Mouse (Mus musculus): ENCODE data around the gene Usp24.

Usp24 gene

DNA sequence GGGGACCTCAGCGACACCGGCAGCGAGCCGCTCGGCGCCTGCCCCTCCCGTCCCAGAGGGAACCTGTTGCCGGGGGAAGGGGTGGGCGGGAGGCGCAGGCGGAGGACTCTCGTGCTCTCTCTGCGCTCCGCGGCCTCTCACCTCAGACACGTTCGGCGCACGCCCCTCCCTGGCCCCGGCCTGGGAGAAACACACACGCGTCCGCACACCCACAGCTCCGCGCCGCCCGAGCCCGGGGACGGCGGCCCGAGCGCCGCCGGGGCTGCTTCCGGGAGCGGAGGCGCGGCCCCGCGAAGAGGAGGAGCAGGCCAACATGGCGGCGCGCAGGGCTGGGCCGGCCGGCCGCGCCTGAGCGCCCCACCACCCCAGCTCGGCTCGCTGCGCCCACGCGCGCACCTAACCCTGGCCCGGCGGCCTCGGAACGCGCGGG is at the start of gene Usp24:
TSS of gene Usp24 (plus strand) at position 293 of the 430 bp plus-strand sequence.
- DNase-seq (ENCODE audit: extremely low spot score) = peak; percentile 80

DNA sequence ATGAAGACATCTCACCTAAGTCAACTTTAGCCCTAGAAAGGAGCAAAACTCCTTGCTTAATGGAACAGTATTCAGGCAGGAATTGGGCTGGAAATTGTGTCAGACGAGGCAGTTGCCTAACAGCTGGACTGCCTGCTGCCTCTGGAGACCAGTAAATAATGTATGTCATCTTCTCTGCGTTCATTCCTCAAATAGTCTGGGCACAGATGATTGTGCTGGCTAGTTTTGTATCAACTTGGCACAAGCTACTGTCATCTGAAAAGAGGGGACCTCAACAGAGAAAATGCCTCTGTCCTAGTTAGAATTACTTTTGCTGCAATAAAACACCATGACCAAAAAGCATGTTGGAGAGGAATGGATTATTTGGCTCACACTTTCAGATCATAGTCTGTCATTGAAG is 39.1 kb upstream of the Usp24 start:
- no peak for DNase-seq (ENCODE audit: extremely low spot score)

DNA sequence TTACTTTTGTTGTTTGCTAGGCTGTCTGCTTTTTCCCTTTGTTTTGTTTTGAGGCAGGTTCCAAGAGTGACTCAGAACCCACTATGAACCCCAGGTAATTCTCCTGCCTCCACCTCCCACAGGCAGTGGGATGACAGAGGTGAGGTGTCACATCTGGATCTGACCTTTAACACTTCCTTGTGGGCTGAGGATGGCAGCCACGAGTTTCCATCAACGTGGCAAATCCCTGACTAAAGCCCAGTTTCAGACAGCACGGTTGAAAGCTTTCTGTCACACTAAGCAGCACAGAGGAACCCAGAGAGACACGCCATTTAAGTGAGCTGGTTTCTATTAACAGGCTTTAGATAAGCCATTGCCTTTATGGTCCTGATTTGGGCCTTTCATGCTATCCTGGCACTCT is 36.8 kb upstream of the Usp24 start:
- no peak for DNase-seq (ENCODE audit: extremely low spot score)

DNA sequence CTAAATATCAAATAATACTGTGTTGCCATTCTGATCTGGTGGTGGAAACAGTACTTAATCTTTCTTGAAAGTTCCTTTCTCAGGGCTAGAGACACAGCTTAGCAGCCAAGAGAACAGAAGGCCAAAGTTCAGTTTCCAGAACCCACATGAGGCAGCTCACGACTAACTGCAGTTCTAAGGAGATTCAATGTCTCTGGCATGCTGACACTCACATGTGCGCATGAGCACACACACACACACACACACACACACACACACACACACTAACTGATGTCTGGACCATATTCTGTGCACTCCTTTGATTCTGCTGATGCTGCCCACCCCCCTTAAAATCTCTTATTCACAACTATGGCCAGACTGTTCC is 34.9 kb upstream of the Usp24 start:
- DNase-seq (ENCODE audit: extremely low spot score) = no peak

DNA sequence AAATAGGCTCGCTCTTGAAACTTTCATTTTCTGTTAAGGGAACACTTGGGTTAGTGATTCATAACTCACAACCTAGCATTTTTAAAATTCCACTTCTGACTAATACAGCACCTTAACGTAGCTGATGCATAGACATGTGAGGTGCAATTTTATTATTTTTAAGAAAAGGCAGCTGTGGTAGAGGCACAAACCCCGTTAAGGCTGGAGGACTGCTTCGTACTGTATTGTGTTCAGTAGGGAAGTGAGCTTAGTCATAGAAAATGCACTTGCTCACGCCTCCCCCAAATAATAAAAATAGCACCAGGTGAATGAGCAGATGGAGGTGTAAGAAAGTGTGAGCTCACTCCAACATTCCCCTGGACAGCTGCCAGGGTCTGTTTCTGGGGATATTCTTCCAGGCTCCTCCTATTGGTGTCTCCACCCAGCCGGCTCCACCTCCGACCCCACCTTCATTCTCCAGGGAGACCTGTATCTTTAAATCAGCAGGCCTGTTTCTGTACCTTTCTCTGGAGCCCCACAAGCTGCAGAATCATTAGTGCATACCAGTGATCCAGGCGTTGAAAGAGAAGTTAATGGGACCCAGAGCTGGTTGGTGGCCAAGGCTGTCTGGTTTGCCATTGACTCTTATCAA is 34.4 kb upstream of the Usp24 start:
- DNase-seq (ENCODE audit: extremely low spot score) = no peak

DNA sequence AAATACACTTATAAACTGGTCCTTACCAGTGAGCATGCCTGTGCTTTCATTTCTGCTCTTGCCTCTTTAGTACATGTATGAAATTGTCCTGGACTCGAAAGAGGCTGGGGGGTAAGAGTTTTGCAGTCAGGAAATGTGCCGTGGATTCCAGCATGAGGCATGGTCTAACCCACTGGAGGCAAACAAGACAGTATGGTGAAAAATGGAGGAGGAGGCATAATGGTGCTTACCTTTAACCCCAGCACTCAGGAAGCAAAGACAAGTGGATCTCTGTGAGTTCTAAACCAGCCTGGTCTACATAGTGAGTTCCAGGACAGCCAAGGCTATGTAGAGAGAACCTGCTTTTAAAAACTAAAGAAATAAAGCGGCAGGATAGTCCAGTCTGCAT is 33.9 kb upstream of the Usp24 start:
- DNase-seq (ENCODE audit: extremely low spot score) = no peak

DNA sequence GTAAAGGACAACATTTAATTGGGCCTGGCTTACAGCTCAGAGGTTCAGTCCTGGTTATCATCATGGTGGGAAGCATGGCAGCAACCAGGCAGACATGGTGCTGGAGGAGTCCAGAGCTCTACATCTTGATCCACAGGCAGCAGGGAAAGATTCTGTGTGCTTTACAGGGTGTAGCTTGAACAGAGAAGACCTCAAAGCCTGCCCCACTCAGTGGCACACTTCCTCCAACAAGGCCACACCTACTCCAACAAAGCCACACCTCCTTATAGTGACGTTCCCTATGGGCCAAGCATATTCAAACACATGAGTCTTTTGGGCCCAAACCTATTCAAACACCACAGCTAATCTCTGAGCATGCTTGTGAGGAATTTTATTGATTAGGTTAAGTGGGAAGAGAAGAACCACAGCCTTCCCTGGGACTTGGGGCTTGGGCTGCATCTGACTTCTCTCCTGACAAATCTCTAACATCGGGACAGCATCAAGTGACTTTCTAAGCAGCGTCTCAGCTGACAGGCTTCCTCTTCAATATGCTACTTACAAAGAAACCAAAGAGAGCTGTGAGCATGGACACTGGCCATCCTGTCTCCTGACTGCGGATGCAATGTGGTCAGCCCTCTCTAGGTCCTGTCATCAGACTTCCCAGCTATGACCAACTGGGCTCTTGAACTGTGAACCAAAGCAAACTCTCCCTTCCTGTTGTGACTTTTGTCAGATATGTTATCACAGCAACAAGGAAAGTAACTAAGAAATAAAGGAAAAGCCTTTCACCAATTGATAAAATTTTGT is 28.9 kb upstream of the Usp24 start:
- no peak for DNase-seq (ENCODE audit: extremely low spot score)

DNA sequence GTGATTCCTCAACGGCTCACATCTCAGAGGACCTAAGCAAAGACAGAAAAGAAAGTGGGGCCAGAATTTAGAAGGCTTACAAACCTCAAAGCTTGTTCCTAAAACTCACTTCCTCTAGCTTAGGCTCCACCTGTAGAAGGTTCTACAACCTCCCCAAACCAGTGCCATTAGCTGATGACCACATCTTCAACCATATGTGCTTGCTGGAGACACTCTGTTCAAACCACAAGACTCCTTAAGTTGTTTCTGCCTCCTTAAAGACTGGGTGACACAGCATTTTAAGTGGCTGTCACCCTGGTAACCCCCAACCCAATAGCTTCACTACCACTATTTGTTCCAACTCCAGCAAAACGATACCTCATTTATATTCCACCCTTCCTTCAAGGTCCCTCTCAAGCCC is 25.8 kb upstream of the Usp24 start:
- DNase-seq (ENCODE audit: extremely low spot score) = no peak

DNA sequence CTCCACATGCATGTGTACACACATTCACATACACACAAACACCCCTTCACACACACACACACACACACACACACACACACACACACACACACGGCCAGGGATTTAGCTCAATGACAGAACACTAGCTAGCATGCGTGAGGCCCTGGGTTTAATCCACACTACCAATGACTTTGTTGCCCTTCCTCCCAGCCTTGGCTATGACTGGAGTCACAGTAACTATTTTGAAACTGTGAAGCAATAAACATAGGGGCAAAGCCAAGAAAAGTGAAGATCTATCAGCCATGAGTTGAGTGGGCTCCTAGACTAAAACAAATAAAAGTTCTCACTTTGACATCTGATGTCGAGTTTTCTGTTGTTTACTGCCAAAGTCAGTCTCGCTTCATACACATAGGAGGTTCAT is 23.2 kb upstream of the Usp24 start:
- no peak for DNase-seq (ENCODE audit: extremely low spot score)

DNA sequence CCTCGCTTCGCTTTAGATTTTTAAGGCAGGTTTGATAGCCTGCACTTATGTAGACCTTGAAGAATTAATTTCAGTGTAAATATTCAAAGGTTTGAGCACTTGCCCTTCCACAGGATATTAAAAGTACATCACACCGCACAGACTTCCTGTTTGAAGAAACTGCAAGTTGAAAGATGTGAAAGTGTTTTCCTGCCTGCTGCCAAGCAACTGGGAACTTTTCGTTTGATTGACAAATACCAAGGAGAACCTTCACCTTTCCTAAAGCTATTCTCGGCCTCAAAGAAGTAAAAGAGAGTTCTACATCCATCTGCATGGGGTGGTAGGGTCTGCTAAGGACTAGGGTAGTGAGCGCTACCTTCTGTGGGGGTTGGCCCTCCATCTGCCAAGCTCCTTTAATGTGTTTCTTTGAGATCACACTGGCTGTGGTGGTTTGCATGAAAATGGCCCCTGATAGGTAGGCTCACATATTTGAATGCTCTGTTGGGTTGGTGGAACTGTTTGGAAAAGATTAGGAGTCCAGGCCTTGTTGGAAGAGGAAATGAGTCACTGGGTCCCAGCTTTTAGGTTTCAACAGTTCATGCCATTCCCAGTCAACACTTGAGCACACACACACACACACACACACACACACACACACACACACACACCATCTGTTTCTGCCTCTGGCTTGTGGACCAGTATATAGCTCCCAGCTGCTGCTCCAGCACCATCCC is 22.5 kb upstream of the Usp24 start:
- DNase-seq (ENCODE audit: extremely low spot score) = no peak

DNA sequence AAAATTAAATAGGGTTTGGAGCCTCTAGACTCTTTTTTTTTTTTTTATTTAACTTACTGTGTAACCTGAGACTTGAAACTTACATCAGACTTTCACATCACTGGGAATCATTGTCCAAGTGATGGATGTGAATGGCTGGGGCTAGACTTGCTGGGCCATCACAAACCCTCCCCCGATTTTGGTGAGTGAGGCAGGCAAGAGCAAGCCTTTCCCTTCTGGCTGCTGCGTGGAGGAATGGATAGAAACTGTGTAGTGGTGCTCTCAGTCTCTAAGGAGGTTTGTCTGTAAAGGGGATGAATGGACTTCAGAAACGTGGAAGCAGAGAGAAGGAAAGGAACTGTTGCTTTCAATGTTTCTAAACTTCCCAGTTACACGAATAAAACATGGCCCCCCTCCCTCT is 20.3 kb upstream of the Usp24 start:
- DNase-seq (ENCODE audit: extremely low spot score) = no peak

DNA sequence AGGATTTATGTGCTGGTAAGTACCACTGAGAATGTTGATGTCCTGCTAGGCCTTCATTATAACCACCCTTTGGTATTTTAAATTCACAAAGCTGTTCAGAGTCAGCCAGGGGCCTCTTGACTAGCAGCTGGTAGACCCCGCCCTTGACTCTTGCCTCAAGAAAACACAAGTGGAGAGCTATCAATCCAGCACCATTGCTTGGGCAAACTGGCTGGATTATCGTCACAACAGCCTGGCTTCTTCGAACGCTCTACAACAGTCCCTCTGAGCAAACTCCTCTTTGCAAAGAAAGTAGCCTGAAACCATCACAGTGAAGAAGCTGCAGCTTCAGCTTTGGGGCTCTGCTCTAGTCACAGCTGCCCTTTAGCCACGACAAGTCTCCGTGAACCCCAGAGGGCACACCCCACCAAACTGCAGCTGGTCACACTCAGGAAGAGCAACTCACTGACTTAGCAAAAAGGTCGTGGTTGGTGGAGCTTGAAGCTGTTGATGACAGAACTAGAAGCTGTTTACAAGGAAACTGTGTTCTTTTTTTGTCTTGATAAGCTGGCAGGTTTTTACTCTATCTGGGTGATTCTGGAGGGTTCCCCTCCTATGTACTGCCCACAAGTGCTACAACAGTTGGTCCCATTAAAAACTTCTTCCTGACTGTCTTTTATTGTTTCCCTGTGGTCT is 19.5 kb upstream of the Usp24 start:
- no peak for DNase-seq (ENCODE audit: extremely low spot score)

DNA sequence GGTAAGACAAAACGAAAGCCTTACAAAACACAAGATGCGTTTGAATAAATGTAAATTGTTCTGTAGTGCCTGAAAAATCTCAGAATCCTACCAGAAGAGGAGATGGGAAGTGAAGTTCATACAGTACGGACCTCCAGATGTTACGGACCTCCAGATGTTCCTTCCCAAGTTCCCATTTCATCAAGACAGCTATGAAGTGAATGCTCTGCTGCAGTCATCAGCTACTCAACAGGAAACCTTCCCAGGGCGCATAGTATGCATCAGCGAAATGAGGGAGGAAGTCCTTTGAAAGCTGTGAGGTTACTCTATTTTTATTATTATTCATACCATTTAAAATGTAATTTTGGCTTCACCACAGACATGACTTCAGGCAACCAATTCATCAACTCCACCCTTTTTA is 14.7 kb upstream of the Usp24 start:
- no peak for DNase-seq (ENCODE audit: extremely low spot score)

DNA sequence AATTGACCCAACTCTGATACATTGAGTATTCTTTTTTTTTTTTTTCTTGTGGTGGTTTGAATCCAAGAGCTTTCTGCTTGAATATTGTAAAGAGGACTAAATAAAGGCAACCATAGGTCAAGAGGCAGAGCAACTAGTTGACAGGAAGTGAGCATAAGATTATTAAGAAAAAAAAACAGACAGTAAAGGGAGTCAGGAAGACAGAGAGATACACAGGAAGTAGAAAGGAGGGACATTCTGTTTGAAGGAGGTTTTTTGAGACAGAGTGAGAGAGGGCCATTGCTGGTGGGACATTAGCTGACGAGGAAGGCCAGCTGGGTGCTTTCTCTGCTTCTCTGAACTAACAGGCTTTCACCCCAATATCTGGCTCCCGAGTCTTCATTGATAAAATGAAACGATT is 7.9 kb upstream of the Usp24 start:
- no peak for DNase-seq (ENCODE audit: extremely low spot score)

DNA sequence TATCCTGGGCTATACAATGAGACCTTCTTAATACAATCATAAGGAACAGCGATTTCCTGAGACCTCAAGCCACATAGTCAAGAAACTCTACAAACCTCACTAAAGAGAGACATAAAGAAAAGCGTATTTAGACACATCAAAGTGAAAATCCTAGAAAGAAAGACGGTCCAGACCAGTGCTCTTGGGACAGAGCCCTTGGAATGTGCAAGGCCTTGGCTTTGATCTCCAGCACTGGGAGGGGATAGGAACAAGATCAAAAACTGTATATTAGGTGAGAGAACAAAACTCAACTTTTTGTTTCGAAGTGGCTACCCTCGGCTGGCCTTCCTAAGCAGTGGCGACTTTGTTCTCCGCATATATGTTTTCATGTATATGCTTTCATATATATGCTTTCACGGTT is 3.4 kb upstream of the Usp24 start:
- DNase-seq (ENCODE audit: extremely low spot score) = no peak

DNA sequence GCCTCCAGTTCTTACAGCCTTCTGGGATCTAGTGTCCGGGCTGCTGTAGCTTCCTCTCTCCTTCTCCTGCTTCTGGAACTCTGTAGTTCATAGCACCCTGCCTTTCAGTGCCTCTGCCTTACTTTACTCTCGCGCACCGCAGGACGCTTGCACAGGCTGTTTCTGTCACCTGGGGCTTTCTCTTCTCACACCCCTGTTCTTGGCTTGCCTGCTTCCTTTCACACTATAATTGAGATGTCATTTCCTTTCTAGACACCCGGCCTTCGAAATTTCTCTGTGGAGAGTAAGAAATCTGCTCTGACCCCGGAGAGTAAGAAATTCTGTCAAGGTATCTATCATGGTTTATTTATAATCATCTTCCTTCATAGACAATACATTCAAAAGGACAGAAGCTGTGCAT is 2.9 kb upstream of the Usp24 start:
- no peak for DNase-seq (ENCODE audit: extremely low spot score)

DNA sequence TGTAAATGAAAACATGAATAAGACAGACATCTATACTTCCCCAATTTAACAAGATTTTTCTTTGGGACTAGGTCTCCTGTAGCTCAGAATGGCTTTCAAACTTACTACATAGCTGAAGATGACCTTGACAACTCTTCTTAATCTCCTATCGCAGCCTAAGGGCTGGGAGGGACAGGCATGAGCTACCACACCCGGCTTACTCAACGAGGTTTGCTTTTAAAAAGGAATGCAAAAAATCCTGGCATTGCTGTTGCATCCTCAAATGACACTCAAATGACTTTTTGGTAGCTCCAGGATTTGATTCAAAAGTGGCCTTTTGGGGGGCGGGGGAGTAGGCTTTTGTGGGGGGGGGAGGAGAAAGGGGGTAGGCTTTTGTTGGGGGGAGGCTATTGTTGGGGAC is 2.1 kb upstream of the Usp24 start:
- DNase-seq (ENCODE audit: extremely low spot score) = no peak

DNA sequence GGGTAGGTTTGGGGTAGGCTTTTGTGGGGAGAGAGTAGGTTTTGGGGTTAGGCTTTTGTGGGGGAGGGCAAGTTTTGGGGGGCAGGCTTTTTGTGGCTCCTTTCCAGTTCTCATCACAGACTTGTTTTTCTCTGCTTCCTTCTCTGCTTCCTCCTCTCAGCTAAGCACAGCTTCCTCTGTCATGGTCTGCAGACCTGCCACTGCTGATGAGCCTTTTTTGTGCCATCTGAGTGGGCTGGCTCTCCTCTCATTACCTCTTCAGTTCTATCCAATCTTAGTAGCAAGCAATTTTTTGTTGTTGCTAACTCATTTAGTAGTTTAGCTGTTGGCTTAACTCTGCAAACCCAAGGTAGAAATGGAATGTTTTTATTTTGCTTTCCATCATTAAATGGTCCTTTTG is 1.7 kb upstream of the Usp24 start:
- DNase-seq (ENCODE audit: extremely low spot score) = no peak

DNA sequence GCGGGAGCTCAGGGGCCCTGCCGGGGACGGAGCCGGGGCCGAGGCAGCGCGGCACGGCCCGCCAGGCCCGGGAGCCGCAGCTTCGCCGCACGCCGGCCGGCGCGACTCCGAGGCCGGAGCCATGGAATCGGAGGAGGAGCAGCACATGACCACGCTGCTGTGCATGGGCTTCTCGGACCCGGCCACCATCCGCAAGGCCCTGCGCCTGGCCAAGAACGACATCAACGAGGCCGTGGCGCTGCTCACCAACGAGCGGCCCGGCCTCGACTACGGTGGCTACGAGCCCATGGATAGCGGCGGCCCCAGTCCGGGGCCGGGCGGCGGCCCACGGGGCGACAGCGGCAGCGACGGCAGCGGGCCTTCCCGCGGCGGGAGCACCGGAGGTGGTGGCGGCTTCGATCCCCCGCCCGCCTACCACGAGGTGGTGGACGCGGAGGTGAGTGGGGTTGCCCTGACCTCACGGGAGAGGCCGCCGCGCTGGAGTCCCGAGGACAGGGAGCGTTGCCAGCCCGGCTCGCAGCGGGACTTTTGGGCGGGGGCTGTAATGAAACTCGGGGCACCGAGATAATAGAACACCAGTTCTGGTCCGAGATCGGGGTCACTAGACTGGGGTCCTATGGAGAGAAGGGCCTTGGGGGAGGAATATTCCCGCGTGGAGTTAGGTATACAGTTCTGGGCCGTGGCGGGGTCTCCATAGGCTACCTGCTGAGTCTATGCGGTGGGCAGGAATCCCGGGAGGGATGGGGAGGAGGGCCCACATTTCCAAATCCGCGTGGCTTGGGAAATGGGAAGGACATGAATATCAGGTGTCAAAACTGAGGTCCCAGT is 552 bp downstream of the Usp24 start:
- peak; percentile 77 for DNase-seq (ENCODE audit: extremely low spot score)

DNA sequence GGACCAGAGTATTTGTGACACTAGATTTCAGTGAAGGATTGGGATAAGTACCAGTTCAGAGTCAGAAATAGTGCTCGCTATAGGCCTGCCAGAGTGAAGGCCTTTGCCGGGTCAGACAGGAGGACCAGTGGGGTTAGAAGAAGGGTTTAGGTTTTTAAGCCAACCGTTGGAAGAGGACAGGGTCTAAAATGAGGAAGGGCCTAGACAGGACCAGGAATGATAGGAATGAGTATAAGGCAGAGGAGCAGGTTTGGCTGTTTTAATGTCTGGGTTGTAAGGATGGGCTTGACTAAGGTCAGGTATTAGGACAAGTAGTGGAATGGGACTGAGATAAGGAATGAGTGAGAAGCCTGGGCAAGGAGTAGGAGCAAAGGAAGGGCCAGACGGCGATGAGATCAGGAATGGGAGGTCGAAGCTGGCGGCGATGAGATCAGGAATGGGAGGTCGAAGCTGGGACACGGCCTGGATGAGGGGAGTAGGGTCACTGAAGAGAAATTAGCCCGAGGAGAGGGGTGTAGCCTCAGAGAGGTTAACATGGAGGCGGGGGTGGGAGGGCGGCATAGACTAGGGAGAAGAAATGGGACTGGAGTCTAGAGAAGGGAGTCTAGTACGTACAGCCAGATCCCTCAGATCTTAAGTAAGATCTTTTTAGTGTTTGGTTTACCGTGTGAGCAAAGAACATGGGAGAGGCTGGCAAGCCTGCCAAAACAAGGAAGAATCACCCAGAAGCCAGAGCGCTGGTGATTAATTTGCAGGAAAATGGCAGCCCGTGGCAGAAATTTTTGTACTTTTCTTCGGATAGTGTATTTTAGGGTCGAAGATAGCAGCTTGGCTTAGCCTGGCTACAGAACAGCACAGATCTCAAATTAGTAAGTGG is 1.4 kb downstream of the Usp24 start:
- peak; percentile 50 for DNase-seq (ENCODE audit: extremely low spot score)

DNA sequence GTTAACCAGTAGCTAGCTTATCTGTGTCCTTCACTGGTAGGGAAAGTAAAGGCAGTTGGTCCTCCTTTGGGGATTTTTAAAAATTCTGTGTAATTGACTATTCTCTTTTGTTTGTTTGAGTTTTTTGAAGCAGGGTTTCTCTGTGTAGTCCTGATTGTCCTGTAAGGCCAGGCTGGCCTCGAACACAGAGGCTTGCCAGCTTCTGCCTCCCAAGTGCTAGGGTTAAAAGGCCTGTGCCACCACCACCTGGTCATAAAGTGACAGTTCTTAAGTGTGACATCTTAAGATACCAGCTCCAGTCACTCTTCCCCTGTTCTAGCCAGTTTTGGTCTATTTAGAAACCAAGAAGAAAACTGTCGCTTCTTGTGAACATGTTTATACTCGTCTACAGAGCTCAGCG is 2.2 kb downstream of the Usp24 start:
- DNase-seq (ENCODE audit: extremely low spot score) = no peak
